Mouse (Mus musculus): Measurements from ENCODE around the gene Zscan5b. TPM values are rescaled to one million over a fixed set of nuclear protein-coding genes. Genes with fewer than 3 reads are reported as not detected.
"Not testable (repeated sequence)": the region's sequence is repeated elsewhere in the genome, so short reads cannot be mapped to it uniquely, and the experiment has no call there.

Zscan5b gene
- polyA plus RNA-seq, 1 experiment from 2014 or later: not detected

- no peaks in the 10 kb centered on the region for H3K27me3 ChIP-seq
- ATAC-seq (ENCODE audit: low FRiP score): peak; percentile 81
- WGBS: 22% methylated on average over 5 of the region's 5 CpGs
- no peaks in the 10 kb centered on the region; the same call in 1 of the 2 replicates for H3K4me1 ChIP-seq (replicated peaks)
- H3K9me3 ChIP-seq: no peaks in the 10 kb centered on the region
- H3K36me3 ChIP-seq: peaks cover 18% of the 10 kb centered on the region
- H3K27ac ChIP-seq: no peak overlapping the region
- no peak overlapping the region for H3K4me2 ChIP-seq
- H3K9ac ChIP-seq: no peak overlapping the region
- H3K4me3 ChIP-seq: no peak overlapping the region
Measured at GRCm38 (mm10) chr7:6194129-6194528, 27.9 kb upstream of the Zscan5b start.

- Histone ChIP-seq H3K36me3 (peaks cover 2% of the 10 kb centered on the region; the same call in 1 of the 2 replicates), H3K27ac (no peak overlapping the region), H3K4me1 (replicated peaks) (no peaks in the 10 kb centered on the region; the same call in 1 of the 2 replicates), H3K9me3 (0 out of 2 replicates have a peak, but pooled peaks cover 3% of the 10 kb centered on the region), H3K4me3 (no peak overlapping the region), H3K27me3 (no peaks in the 10 kb centered on the region), H3K9ac (no peak overlapping the region), H3K4me2 (no peak overlapping the region)
- 43% methylated on average over 2 of the region's 2 CpGs for WGBS
- ATAC-seq (ENCODE audit: low FRiP score): no peak
Measured at GRCm38 (mm10) chr7:6195777-6196176, 26.3 kb upstream of the Zscan5b start.

GRCm38 (mm10) chr7:6196790-6197189 is 25.3 kb upstream of the Zscan5b start, which contains the start of gene Galp:
Galp (plus strand) TSS chr7:6197090.
- no peaks in the 10 kb centered on the region for H3K36me3 ChIP-seq
- no peaks in the 10 kb centered on the region for H3K27me3 ChIP-seq
- H3K27ac ChIP-seq: no peak within 1 kb of the TSS
- 66% methylated on average over 3 of the region's 3 CpGs for WGBS
- H3K9ac ChIP-seq: no peak within 1 kb of the TSS
- H3K4me3 ChIP-seq: no peak within 1 kb of the TSS
- no peak for ATAC-seq (ENCODE audit: low FRiP score)
- H3K9me3 ChIP-seq: 0 out of 2 replicates have a peak, but pooled peaks cover 3% of the 10 kb centered on the region
- H3K4me2 ChIP-seq: no peak within 1 kb of the TSS
- no peaks in the 10 kb centered on the region; the same call in 1 of the 2 replicates for H3K4me1 ChIP-seq (replicated peaks)

DNA sequence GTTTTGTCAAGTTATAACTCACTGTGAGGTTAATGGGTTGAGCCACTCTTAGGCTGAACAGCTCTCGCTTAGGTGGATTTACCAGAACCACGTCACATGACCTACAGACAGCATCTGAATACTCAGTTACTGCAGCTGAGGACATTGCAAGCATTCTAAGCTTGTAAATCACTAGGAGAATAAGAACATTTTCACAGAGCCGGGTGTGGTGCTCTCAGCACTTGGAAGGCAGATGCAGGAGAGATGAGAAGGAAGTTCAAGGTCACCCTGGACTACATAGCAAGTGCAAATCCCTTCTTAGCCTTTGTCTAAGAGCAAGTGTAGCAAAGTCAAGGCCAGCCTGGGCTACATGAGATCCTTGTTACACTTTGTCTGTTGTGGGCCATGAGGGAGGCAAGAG is 17.9 kb upstream of the Zscan5b start:
- Histone ChIP-seq H3K27me3 (no peaks in the 10 kb centered on the region), H3K36me3 (no peaks in the 10 kb centered on the region), H3K9ac (no peak overlapping the region), H3K9me3 (0 out of 2 replicates have a peak, but pooled peaks cover 3% of the 10 kb centered on the region), H3K4me2 (no peak overlapping the region), H3K27ac (no peak overlapping the region), H3K4me1 (replicated peaks) (no peaks in the 10 kb centered on the region), H3K4me3 (no peak overlapping the region)
- ATAC-seq (ENCODE audit: low FRiP score): no peak
- WGBS: 87% methylated on average over 3 of the region's 3 CpGs

- Histone ChIP-seq H3K9ac (no peak overlapping the region), H3K4me3 (no peak overlapping the region), H3K27me3 (no peaks in the 10 kb centered on the region), H3K27ac (no peak overlapping the region), H3K9me3 (peaks cover 7% of the 10 kb centered on the region; the same call in 1 of the 2 replicates), H3K4me1 (replicated peaks) (no peaks in the 10 kb centered on the region), H3K36me3 (no peaks in the 10 kb centered on the region), H3K4me2 (no peak overlapping the region)
- ATAC-seq (ENCODE audit: low FRiP score): no peak
- WGBS: 53% methylated on average over 5 of the region's 5 CpGs
Measured at GRCm38 (mm10) chr7:6213144-6213543, 8.9 kb upstream of the Zscan5b start.

GRCm38 (mm10) chr7:6214691-6215090 is 7.4 kb upstream of the Zscan5b start:
- not testable (repeated sequence) for H3K4me1 ChIP-seq (replicated peaks); H3K27ac ChIP-seq; H3K36me3 ChIP-seq; ATAC-seq (ENCODE audit: low FRiP score); H3K9me3 ChIP-seq; H3K27me3 ChIP-seq; H3K4me3 ChIP-seq; H3K9ac ChIP-seq; H3K4me2 ChIP-seq
- WGBS: 74% methylated on average over 4 of the region's 4 CpGs

GRCm38 (mm10) chr7:6220147-6220546 is 1.9 kb upstream of the Zscan5b start:
- no peak overlapping the region for H3K27ac ChIP-seq
- no peak for ATAC-seq (ENCODE audit: low FRiP score)
- no peak overlapping the region for H3K4me3 ChIP-seq
- peaks cover 6% of the 10 kb centered on the region; the same call in 1 of the 2 replicates for H3K9me3 ChIP-seq
- no peak overlapping the region for H3K9ac ChIP-seq
- H3K4me2 ChIP-seq: no peak overlapping the region
- no peaks in the 10 kb centered on the region for H3K27me3 ChIP-seq
- H3K36me3 ChIP-seq: no peaks in the 10 kb centered on the region
- WGBS: 45% methylated on average over 3 of the region's 3 CpGs
- H3K4me1 ChIP-seq (replicated peaks): no peaks in the 10 kb centered on the region

DNA sequence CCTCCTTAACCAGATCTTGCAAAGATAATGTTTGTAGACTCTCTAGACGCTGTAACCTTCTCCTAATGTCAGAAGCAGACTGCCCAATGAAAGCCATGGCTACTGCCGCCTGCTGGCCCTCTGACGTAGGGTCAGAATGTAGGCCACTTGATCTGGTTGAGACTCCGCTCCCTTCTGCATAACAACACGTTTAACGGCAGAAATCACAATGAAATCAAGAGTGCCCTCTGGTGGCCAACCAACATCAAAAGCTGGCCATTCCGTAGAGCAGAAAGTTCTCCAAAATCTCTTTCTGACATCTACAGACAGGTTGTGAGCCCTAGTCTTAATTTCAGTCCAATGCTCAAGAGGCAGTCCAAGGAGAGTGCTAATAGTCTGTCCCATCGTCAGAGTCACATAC is 6.4 kb downstream of the Zscan5b start:
- H3K9me3 ChIP-seq: peaks cover 15% of the 10 kb centered on the region; the same call in 1 of the 2 replicates
- H3K27me3 ChIP-seq; H3K9ac ChIP-seq; H3K36me3 ChIP-seq; H3K4me2 ChIP-seq; H3K4me3 ChIP-seq; H3K27ac ChIP-seq; H3K4me1 ChIP-seq (replicated peaks); ATAC-seq (ENCODE audit: low FRiP score): not testable (repeated sequence)
- WGBS: 58% methylated on average over 8 of the region's 8 CpGs

- Histone ChIP-seq H3K9me3 (no peaks in the 10 kb centered on the region), H3K4me2 (no peak overlapping the region), H3K36me3 (no peaks in the 10 kb centered on the region), H3K27ac (no peak overlapping the region), H3K27me3 (no peaks in the 10 kb centered on the region), H3K4me1 (replicated peaks) (no peaks in the 10 kb centered on the region), H3K9ac (no peak overlapping the region), H3K4me3 (no peak overlapping the region)
- no peak for ATAC-seq (ENCODE audit: low FRiP score)
- WGBS: 51% methylated on average over 11 of the region's 11 CpGs
Measured at GRCm38 (mm10) chr7:6239787-6240186, 17.7 kb downstream of the Zscan5b start.

- not testable (repeated sequence) for H3K9ac ChIP-seq; H3K4me2 ChIP-seq; H3K4me1 ChIP-seq (replicated peaks); H3K27ac ChIP-seq; H3K9me3 ChIP-seq; H3K36me3 ChIP-seq; H3K4me3 ChIP-seq; H3K27me3 ChIP-seq; ATAC-seq (ENCODE audit: low FRiP score)
- WGBS: 15% methylated on average over 1 of the region's 1 CpGs
Measured at GRCm38 (mm10) chr7:6240841-6241425, 18.9 kb downstream of the Zscan5b start.

DNA sequence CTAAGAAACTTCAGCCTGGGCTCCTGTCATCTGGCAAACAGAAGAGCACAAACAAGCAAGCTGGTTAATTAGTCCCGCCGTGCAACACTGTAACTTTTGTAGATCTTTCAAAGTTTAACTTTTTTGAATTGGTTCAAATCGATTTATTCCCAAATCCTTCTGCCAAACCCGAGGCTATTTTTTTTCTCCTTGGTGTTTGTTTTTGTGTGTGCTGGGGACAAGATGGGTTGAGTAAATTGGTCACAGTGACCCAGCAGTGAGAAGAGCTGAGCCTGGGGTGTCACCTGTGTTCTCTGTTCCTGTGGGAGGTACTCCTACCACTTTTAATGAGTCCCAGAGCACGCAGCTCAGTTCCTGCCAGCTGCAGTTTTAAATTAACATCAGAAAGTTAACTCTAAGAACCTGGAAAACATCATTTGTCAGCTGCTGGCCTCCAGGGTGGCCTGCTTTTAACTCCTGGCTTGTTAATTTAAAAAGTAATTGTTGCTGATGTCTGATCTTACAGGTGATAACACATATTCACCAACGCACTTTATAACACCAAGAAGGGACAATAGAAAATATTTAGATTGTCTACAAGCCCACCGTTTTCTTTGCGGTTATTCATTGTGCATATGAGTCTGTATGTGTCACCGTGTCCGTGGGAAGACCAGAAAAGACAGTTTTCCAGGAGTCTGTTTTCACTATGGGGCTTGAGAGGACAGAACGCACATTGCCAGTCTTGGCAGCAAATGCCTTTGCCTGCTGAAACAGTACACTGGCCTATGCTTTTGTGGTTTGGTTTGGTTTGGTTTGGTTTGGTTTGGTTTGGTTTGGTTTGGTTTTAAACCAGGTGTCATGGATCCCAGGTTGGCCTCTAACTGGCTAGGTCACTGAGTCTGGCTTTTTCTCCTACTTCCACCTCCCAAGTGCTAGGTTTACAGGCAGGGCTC is 22.5 kb downstream of the Zscan5b start:
- no peak overlapping the region for H3K4me2 ChIP-seq
- 63% methylated on average over 11 of the region's 11 CpGs for WGBS
- no peaks in the 10 kb centered on the region for H3K9me3 ChIP-seq
- H3K4me3 ChIP-seq: no peak overlapping the region
- no peak for ATAC-seq (ENCODE audit: low FRiP score)
- no peak overlapping the region for H3K27ac ChIP-seq
- H3K27me3 ChIP-seq: no peaks in the 10 kb centered on the region
- H3K4me1 ChIP-seq (replicated peaks): no peaks in the 10 kb centered on the region
- no peaks in the 10 kb centered on the region for H3K36me3 ChIP-seq
- no peak overlapping the region for H3K9ac ChIP-seq

- 80% methylated on average over 6 of the region's 6 CpGs for WGBS
- H3K9me3 ChIP-seq: no peaks in the 10 kb centered on the region
- no peak within 1 kb of the TSS for H3K4me3 ChIP-seq
- H3K36me3 ChIP-seq: no peaks in the 10 kb centered on the region
- H3K4me1 ChIP-seq (replicated peaks): no peaks in the 10 kb centered on the region
- H3K4me2 ChIP-seq: no peak within 1 kb of the TSS
- ATAC-seq (ENCODE audit: low FRiP score): no peak
- no peak within 1 kb of the TSS for H3K9ac ChIP-seq
- no peak within 1 kb of the TSS for H3K27ac ChIP-seq
- H3K27me3 ChIP-seq: no peaks in the 10 kb centered on the region
Measured at GRCm38 (mm10) chr7:6252410-6252809, 30.3 kb downstream of the Zscan5b start, which contains the start of gene Epp13. Epp13 (plus strand) TSS chr7:6252710.

All from hindbrain, embryonic 13.5 days (tissue).